Mouse (Mus musculus) heart, adult 2 months (tissue): ENCODE data around the gene Rin3. TPM values are rescaled to one million over a fixed set of nuclear protein-coding genes. Genes with fewer than 3 reads are reported as not detected.
A peak's percentile ranks its signal among the peaks of the same experiment; 100 is the strongest.

ENCODE experiments used
- DNase-seq, 2 experiments: peaks; one replicate each; pipeline ENCODE4 v3.0.0; 2021
- H3K27ac ChIP-seq: fragments of 200-600 bp; 2 replicates; pipeline ENCODE4 v1.8.1; 2022
- H3K27me3 ChIP-seq: fragments of 200-500 bp; 2 replicates; pipeline ENCODE4 v1.6.1; 2012; ENCODE audit warnings: mild to moderate bottlenecking, low read length, inconsistent platforms, mixed read lengths; ENCODE audit not compliant: control insufficient read depth, insufficient read depth
- H3K36me3 ChIP-seq: fragments of 200-500 bp; 2 replicates; pipeline ENCODE4 v1.6.1; 2012; ENCODE audit warnings: low read length, inconsistent platforms; ENCODE audit not compliant: control insufficient read depth, insufficient read depth
- H3K4me1 ChIP-seq: fragments of 200-500 bp; 2 replicates; pipeline ENCODE4 v1.6.1; 2011; ENCODE audit warnings: low read length; ENCODE audit not compliant: control insufficient read depth, insufficient read depth
- H3K4me3 ChIP-seq: fragments of 200-600 bp; 2 replicates; pipeline ENCODE4 v1.8.1; 2022
- H3K79me2 ChIP-seq: fragments of 200-500 bp; replicated peaks from 2 replicates; pipeline ENCODE4 v1.6.1; 2012; ENCODE audit warnings: mild to moderate bottlenecking, inconsistent platforms, low read length, moderate library complexity, mixed read lengths; ENCODE audit not compliant: control insufficient read depth, insufficient read depth
- H3K9ac ChIP-seq: fragments of 200-500 bp; 2 replicates; pipeline ENCODE4 v1.6.1; 2012; ENCODE audit warnings: low read depth, mild to moderate bottlenecking, control low read depth, inconsistent platforms, low read length, mixed read lengths
- CTCF ChIP-seq: fragments of 200-600 bp; IDR thresholded peaks from 2 replicates; pipeline ENCODE4 v1.8.1; 2022; ENCODE audit warnings: antibody characterized with exemption, mild to moderate bottlenecking, moderate library complexity
- EP300 ChIP-seq: fragments of 200-500 bp; IDR thresholded peaks from 2 replicates; pipeline ENCODE4 v1.6.1; 2011; ENCODE audit warnings: low read depth, low read length, control low read depth; ENCODE audit not compliant: insufficient read depth
- POLR2A ChIP-seq: fragments of 200-500 bp; IDR thresholded peaks from 2 replicates; pipeline ENCODE4 v1.6.1; 2011; ENCODE audit warnings: mild to moderate bottlenecking, low read depth, low read length, control low read depth; ENCODE audit not compliant: insufficient read depth
- WGBS: fragments of 180-500 bp; shearing (Covaris S2); methylation state at CpG from one replicate; pipeline ENCODE4 v1.1.7; 2018; 5-methylcytosine and 5-hydroxymethylcytosine counted together
- intact Hi-C: fragments of 180-260 bp; cut with DNase I; formaldehyde crosslinking; loops from one replicate; pipeline ENCODE4 v1.15.1; 2025
- polyA plus RNA-seq: library from polyadenylated mRNA; depleted of rRNA; stranded (reverse); fragments of >200 nt; gene quantifications from 2 replicates; pipeline ENCODE4 v1.2.3, GENCODE M21; 2012
- total RNA-seq, 2 experiments: library from RNA; stranded (reverse); gene quantifications; 2 replicates each; pipeline ENCODE4 v1.2.3; 2021

Rin3 gene
- total and polyA plus RNA-seq, 3 experiments: 10.3 to 25.3 (median 14.7) TPM

DNA sequence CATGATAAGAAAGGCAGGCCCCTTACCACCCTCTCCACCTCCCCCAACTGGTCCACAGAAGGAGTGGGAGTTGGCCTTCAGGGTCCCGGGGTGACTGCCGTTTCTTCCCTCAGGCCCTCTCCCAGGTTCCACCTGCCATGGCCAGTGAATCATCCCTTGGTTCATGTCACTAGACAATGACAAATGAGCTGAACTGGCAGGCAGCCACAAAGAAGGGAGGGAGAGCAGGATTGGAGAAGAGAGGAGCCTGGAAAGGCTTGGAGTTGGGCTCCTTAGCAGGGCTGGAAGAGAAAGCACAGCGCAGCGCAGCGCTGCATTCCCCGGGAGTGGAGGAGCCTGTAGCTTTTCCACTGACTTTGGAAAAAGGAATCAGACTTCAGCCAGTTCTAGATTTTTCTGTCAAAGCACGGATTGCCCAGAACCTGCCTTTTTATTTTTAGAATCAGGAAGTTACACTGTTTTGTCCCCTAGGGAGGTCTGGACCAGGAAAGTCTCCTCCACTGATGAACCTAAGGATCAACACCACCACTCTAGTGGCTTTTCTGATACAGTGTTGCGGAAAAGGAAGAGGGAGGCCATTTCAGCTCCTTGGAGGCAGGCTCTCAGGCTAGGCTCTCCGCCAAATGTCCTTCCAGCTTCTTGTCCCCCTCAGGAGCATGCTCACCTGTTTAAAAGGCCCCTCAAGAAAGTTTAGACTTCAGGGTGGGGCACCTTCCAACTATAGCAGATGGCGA is 4.0 kb downstream of the Rin3 start:
- Histone ChIP-seq H3K4me1 (peaks cover 19% of the 10 kb centered on the region), H3K36me3 (peaks cover 2% of the 10 kb centered on the region), H3K9ac (peak overlapping the region; percentile 28), H3K79me2 (no peaks in the 10 kb centered on the region; the same call in 1 of the 2 replicates), H3K27ac (peak overlapping the region; percentile 96), H3K27me3 (no peaks in the 10 kb centered on the region), H3K4me3 (peak overlapping the region; percentile 29)
- intact Hi-C loops: no loop called here
- DNase-seq: peak; percentile 65 to 71
- WGBS: 39% methylated on average over 10 of the region's 10 CpGs
- TF ChIP-seq CTCF (no peak), POLR2A (peak; percentile 35; the same call in 1 of the 2 replicates), EP300 (0 out of 2 replicates have a peak, but pooled peaks have one; percentile 52)

GRCm38 (mm10) chr12:102287904-102288602 is 5.2 kb downstream of the Rin3 start:
- DNase-seq: no peak
- H3K4me1 ChIP-seq: peaks cover 26% of the 10 kb centered on the region
- no peak overlapping the region for H3K9ac ChIP-seq
- H3K27me3 ChIP-seq: no peaks in the 10 kb centered on the region
- peak overlapping the region; percentile 96 for H3K27ac ChIP-seq
- intact Hi-C loops: no loop called here
- H3K36me3 ChIP-seq: peaks cover 2% of the 10 kb centered on the region
- TF ChIP-seq EP300: no peak
- TF ChIP-seq POLR2A: no peak
- no peak for TF ChIP-seq CTCF
- H3K79me2 ChIP-seq: no peaks in the 10 kb centered on the region; the same call in 1 of the 2 replicates
- 45% methylated on average over 6 of the region's 6 CpGs for WGBS
- no peak overlapping the region for H3K4me3 ChIP-seq

- 63% methylated on average over 2 of the region's 2 CpGs for WGBS
- Histone ChIP-seq H3K27ac (no peak overlapping the region), H3K36me3 (peaks cover 2% of the 10 kb centered on the region), H3K27me3 (no peaks in the 10 kb centered on the region), H3K79me2 (peaks cover 3% of the 10 kb centered on the region; the same call in 1 of the 2 replicates), H3K4me3 (no peak overlapping the region), H3K4me1 (peaks cover 28% of the 10 kb centered on the region), H3K9ac (no peak overlapping the region)
- no peak for DNase-seq
- intact Hi-C loops: no loop called here
- no peak for TF ChIP-seq POLR2A
- no peak for TF ChIP-seq CTCF
- no peak for TF ChIP-seq EP300
Measured at GRCm38 (mm10) chr12:102288846-102289245, 6.0 kb downstream of the Rin3 start.

DNA sequence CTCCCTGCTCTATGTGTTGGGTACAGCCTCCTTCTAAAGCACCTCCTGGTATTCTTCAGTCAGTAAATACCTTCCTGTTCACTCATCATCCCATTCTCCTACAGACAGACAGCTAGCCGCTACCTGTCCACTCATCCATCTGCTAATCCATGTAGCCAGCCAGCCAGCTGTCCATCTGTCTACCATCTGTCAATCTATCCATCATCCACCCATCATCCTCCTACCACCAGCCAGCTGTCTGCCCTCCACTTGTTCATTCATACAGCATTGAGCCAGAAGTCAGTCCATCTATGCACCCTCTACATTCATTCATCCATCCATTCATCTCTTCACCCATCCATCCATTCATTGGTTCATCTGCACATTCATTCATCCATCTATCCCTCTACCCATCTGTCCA is 6.7 kb downstream of the Rin3 start:
- H3K36me3 ChIP-seq: peaks cover 2% of the 10 kb centered on the region
- TF ChIP-seq POLR2A (no peak), CTCF (no peak), EP300 (no peak)
- intact Hi-C loops: no loop called here
- no peak overlapping the region for H3K27ac ChIP-seq
- H3K4me3 ChIP-seq: no peak overlapping the region
- WGBS: 96% methylated on average over 1 of the region's 1 CpGs
- no peak for DNase-seq
- no peaks in the 10 kb centered on the region for H3K27me3 ChIP-seq
- peaks cover 5% of the 10 kb centered on the region; the same call in 1 of the 2 replicates for H3K79me2 ChIP-seq
- peaks cover 32% of the 10 kb centered on the region for H3K4me1 ChIP-seq
- no peak overlapping the region for H3K9ac ChIP-seq

GRCm38 (mm10) chr12:102290662-102291061 is 7.8 kb downstream of the Rin3 start:
- no peak for TF ChIP-seq POLR2A
- H3K27me3 ChIP-seq: no peaks in the 10 kb centered on the region

DNA sequence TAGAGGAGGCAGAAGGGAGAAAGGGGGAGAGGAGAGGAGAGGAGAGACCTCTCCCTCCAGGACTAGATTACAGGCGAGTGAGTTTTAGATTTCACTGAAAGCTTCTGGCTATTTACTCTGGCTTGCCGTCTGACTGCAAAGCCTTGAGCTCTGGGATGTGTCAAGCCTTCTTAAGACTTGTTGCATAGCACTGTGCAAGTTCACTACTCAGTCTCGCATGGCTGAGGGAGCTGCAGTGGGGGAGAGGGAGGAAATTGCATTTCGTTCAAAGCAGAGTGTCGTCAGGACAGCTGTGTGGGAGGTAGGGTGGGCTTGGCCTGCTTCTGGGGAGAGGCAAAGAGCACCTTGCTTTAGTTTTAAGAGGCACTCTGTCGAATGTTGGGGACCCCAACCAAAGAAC is 8.8 kb downstream of the Rin3 start:
- no peak for DNase-seq
- Histone ChIP-seq H3K27ac (no peak overlapping the region), H3K36me3 (no peaks in the 10 kb centered on the region; the same call in 1 of the 2 replicates), H3K79me2 (peaks cover 8% of the 10 kb centered on the region; the same call in 1 of the 2 replicates), H3K27me3 (no peaks in the 10 kb centered on the region), H3K9ac (no peak overlapping the region), H3K4me1 (peaks cover 34% of the 10 kb centered on the region), H3K4me3 (no peak overlapping the region)
- intact Hi-C loops: no loop called here
- 30% methylated on average over 6 of the region's 6 CpGs for WGBS
- TF ChIP-seq EP300 (no peak), CTCF (no peak), POLR2A (no peak)

More at GRCm38 (mm10) chr12:102290662-102291061, 7.8 kb downstream of the Rin3 start:
- H3K79me2 ChIP-seq: peaks cover 5% of the 10 kb centered on the region; the same call in 1 of the 2 replicates
- no peak overlapping the region for H3K27ac ChIP-seq
- 96% methylated on average over 2 of the region's 2 CpGs for WGBS
- intact Hi-C loops: no loop called here
- H3K36me3 ChIP-seq: peaks cover 2% of the 10 kb centered on the region
- H3K4me3 ChIP-seq: no peak overlapping the region
- H3K9ac ChIP-seq: no peak overlapping the region
- peaks cover 41% of the 10 kb centered on the region for H3K4me1 ChIP-seq
- no peak for DNase-seq
